In genomic region chr5:112257896-112258295, GRCm38 (mm10) we compare ENCODE assay signal across 21 mouse cellular contexts. TPM values are rescaled to one million over a fixed set of nuclear protein-coding genes. Genes with fewer than 3 reads are reported as not detected.
"Had no signal": no experiment of that assay in that cellular context is flagged by ENCODE, and none has a peak within 500 bp of the region (broad histone marks: within the 10 kb centered on the region; RNA-seq: fewer than 3 reads in every experiment).

No protein-coding gene starts in this region.

- H3K27me3 ChIP-seq: lung, embryonic 15.5 days; midbrain, embryonic 15.5 days; neural tube, embryonic 12.5 days had no signal

- H3K9me3 ChIP-seq: lung, embryonic 15.5 days; megakaryocyte, embryonic 14.5 days; midbrain, embryonic 13.5 days; midbrain, embryonic 15.5 days; neural tube, embryonic 12.5 days had no signal

- H3K4me3 ChIP-seq: lung, embryonic 15.5 days; megakaryocyte, embryonic 14.5 days; midbrain, embryonic 13.5 days; midbrain, embryonic 15.5 days; neural tube, embryonic 12.5 days had no signal

- DNase-seq: liver, postnatal 0 days; lung, adult 2 months; lung, postnatal 14 days; lung, postnatal 36 days; right cerebral cortex, postnatal 14 days; right cerebral cortex, postnatal 4 days; spleen, adult 18-20 months; thymus, adult 18-20 months; thymus, postnatal 14 days; thymus, postnatal 36 days had no signal

- H3K4me2 ChIP-seq: lung, embryonic 15.5 days; midbrain, embryonic 11.5 days; midbrain, embryonic 13.5 days; midbrain, embryonic 15.5 days; neural tube, embryonic 12.5 days had no signal

- H3K9ac ChIP-seq: liver, postnatal 0 days; lung, embryonic 15.5 days; midbrain, embryonic 13.5 days; midbrain, embryonic 15.5 days; neural tube, embryonic 12.5 days had no signal

- H3K27ac ChIP-seq: lung, embryonic 15.5 days; macrophage; midbrain, embryonic 13.5 days; midbrain, embryonic 15.5 days; neural tube, embryonic 12.5 days had no signal

- ATAC-seq: liver, postnatal 0 days; lung, postnatal 0 days; midbrain, embryonic 13.5 days; midbrain, embryonic 15.5 days had no signal

- H3K36me3 ChIP-seq: lung, embryonic 15.5 days; midbrain, embryonic 13.5 days; midbrain, embryonic 15.5 days; neural tube, embryonic 12.5 days had no signal

RNA-seq across cellular contexts. Expression of gene Crybb1, which starts 2.3 kb away (rescaled TPM):
- total RNA-seq: megakaryocyte progenitor cell, adult 5-6 weeks; monocyte, adult 5-6 weeks; neutrophil, adult 5-6 weeks had no signal
- polyA plus RNA-seq: macrophage had no signal

RNA-seq across cellular contexts. Expression of gene Cryba4, which starts 5.6 kb away (rescaled TPM):
- total RNA-seq: megakaryocyte progenitor cell, adult 5-6 weeks had no signal
